11 mouse cellular contexts compared by ENCODE assay signal in the genomic region with DNA sequence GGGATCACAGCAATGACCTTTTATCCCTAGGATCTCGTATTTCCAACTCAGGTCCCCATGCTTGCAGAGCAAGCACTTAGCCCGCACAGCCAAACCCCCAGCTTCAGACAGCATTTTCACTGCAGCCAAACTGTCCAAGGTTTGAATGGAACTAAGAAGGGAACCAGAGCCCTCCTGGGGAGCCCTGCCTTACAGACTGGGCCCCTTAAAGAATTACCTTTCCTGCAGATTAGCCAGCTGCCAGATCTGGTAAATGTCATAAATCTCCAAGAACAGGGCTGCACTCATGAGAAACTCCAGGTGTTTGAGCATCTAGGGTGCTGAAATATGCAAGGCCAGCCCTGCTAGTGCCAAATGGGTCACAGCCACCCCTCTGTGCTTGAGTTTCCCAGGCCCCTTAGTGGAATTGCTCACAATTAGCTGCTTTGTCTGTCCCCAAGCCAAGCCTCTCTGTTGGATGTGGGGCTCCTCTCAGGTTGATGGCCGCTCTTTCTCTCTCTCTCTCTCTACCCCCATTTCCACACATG. TPM values are rescaled to one million over a fixed set of nuclear protein-coding genes. Genes with fewer than 3 reads are reported as not detected.
A peak's percentile ranks its signal among the peaks of the same experiment; 100 is the strongest.
DNase-seq lines count a peak whose midpoint lies in the region; ATAC-seq lines count a peak whose summit lies in the region.
"Had no signal": no experiment of that assay in that cellular context is flagged by ENCODE, and none has a peak within 500 bp of the region (broad histone marks: within the 10 kb centered on the region; RNA-seq: fewer than 3 reads in every experiment).

No protein-coding gene starts in this region.

- WGBS in limb, embryonic 12.5 days = 20% methylated on average over 3 of the region's 3 CpGs
- 43% methylated on average over 3 of the region's 3 CpGs for WGBS in stomach, embryonic 16.5 days

- no peaks in the 10 kb centered on the region for H3K9me3 ChIP-seq in limb, embryonic 12.5 days
- no peaks in the 10 kb centered on the region for H3K9me3 ChIP-seq in stomach, embryonic 16.5 days (replicated peaks; ENCODE audit: control insufficient read depth, low read length)

- H3K36me3 ChIP-seq in limb, embryonic 12.5 days = peaks cover 50% of the 10 kb centered on the region
- no peaks in the 10 kb centered on the region for H3K36me3 ChIP-seq in stomach, embryonic 16.5 days (ENCODE audit: control insufficient read depth, insufficient read depth, low read length)

- ATAC-seq in limb, embryonic 12.5 days (ENCODE audit: insufficient number of reproducible peaks, insufficient read depth, low FRiP score, low TSS enrichment, low read depth) = peak; percentile 80; the same call in 1 of the 2 replicates
- ATAC-seq in stomach, embryonic 16.5 days (ENCODE audit: insufficient read depth, low FRiP score) = peak; percentile 80

- no peak overlapping the region for H3K9ac ChIP-seq in limb, embryonic 12.5 days (replicated peaks)
- no peak overlapping the region for H3K9ac ChIP-seq in stomach, embryonic 16.5 days (ENCODE audit: low read length)

- no peaks in the 10 kb centered on the region for H3K27me3 ChIP-seq in limb, embryonic 12.5 days
- H3K27me3 ChIP-seq in stomach, embryonic 16.5 days (ENCODE audit: control insufficient read depth, insufficient read depth, low read length) = no peaks in the 10 kb centered on the region

- 0 out of 2 replicates have a peak overlapping the region, but pooled peaks have one; percentile 10 for H3K4me2 ChIP-seq in limb, embryonic 12.5 days
- no peak overlapping the region for H3K4me2 ChIP-seq in stomach, embryonic 16.5 days (ENCODE audit: low read depth, low read length)

- peaks cover 35% of the 10 kb centered on the region for H3K4me1 ChIP-seq in limb, embryonic 12.5 days (replicated peaks)
- peaks cover 10% of the 10 kb centered on the region for H3K4me1 ChIP-seq in stomach, embryonic 16.5 days (ENCODE audit: control insufficient read depth, insufficient read depth, low read length)

- H3K4me3 ChIP-seq in limb, embryonic 12.5 days (replicated peaks) = no peak overlapping the region
- H3K4me3 ChIP-seq in stomach, embryonic 16.5 days (replicated peaks; ENCODE audit: low read length) = no peak overlapping the region

- peak; percentile 28 to 52 for DNase-seq in cerebellum, postnatal 10 days
- no peak for DNase-seq in cerebellum, adult 18-20 months
- DNase-seq in right cerebral cortex, postnatal 10 days (ENCODE audit: low spot score in 2 of 2) = peak; percentile 70 to 81
- no peak for DNase-seq in right cerebral cortex, postnatal 4 days
- DNase-seq in testis, postnatal 14 days (ENCODE audit: low spot score) = no peak
- DNase-seq in spleen, postnatal 10 days (ENCODE audit: low spot score in 2 of 2) = no peak
- DNase-seq: heart, adult 18-20 months; lung, postnatal 14 days; right cerebral cortex, postnatal 25 days had no signal

- H3K27ac ChIP-seq in limb, embryonic 12.5 days = peak overlapping the region; percentile 86
- peak overlapping the region; percentile 18; the same call in 1 of the 2 replicates for H3K27ac ChIP-seq in stomach, embryonic 16.5 days (ENCODE audit: low read length)

RNA-seq across cellular contexts. Expression of a gene that starts 25.3 kb away (rescaled TPM):
- polyA plus RNA-seq in limb, embryonic 12.5 days (2016; fragmentation: Nextera tagmentation; extraction: Ambion mirVana) = 395 and 421 TPM in 2 replicates
- polyA plus RNA-seq in stomach, embryonic 16.5 days (2015; fragmentation: Nextera tagmentation; extraction: Ambion mirVana) = 314 and 411 TPM in 2 replicates

Comparison
In these comparisons a context has a peak if more than half of its experiments do, and no peak if none do; other contexts are left out.
1. DNase-seq: peak in cerebellum, postnatal 10 days (2 of 2) and right cerebral cortex, postnatal 10 days (2 of 2); none in cerebellum, adult 18-20 months (0 of 2), right cerebral cortex, postnatal 4 days (single experiment), testis, postnatal 14 days (single experiment) and spleen, postnatal 10 days (0 of 2).